Mouse (Mus musculus): ENCODE data around the gene Agap1.

The Agap1 gene

DNA sequence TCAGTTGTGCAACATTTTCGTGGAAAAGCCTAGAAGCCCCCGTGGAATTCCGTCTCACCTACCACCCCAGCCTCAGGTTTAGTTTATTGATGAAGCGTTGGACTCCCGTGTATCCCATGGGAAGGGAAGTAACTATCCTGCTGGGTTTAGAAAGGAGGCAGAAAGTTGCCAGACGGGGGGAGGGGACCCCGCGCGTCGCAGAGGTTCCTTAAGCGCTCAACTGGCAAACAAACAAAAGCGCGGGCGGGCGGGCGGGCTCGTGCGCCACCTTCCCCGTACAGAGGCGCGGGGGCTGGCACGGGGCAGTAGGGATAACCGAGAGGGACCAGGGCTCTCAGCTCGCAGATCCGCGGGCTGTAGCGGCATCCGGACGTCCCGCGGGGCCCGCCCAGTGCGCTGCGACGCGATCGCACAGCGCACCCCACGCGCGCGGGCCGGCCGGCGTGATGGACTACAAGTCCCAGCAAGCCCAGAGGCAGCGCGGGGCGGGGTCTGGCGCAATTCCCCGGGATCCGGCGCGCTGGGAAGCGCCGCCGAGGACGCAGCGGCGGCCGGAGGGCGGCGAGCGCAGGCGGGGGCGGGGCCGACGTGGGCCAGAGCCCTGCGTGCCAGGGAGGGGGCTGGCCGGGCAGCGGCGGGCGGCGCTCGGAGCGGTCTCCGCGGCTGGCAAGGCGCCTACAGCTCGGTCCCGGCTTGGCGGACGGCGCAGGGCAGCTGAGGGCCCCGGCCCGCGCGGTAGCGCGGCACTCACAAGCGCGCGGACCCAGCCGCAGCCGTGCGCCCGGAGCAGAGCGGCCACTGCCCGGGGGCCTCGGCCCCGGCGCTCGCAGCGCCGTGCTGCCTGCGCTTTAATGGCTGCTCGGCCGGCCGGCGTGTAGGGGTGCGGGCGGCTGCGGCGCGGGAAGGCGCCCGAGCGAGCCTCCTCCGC, at the start of gene Agap1:
TSS of gene Agap1 (plus strand) at position 611 of the 928 bp plus-strand sequence.
- peak; percentile 97 for DNase-seq

DNA sequence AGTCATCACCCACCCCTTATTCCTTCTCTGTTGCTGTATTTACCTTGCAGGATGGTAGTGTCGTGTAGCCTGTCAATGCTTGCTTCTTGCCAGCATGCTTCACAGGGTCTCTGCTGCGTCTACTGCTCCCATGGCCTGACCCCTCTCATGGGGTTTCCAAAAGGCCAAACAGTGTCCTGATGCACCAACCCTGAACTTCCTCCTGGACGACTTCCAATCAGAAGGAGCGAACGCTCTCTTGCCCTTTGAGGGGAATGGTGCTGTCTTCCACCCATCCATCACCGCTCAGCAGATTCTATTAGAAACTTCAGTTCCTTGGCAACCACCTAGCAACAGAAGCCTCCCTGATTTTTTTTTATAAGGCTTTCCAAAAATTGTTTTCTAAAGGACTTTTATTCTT, 48.6 kb upstream of the Agap1 start:
- DNase-seq: no peak

DNA sequence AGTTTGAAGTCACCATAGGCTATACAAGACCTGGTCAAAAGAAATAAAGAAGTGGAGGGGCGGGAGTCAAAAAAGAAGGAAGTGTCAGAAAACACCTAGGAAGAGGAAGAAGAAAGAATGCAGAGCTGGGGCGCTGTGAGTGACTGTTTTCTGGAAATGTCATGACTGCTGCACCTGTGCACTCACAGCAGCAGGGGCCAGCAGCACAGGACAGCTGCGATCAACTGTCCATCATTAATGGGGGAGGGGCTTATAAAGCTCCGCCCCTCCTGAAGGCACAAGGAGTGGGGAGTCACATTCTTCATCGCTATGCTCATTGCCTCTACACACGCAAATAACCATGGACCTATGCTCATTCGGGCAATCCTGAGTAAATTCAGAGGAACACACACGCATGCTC, 46.6 kb upstream of the Agap1 start:
- no peak for DNase-seq

DNA sequence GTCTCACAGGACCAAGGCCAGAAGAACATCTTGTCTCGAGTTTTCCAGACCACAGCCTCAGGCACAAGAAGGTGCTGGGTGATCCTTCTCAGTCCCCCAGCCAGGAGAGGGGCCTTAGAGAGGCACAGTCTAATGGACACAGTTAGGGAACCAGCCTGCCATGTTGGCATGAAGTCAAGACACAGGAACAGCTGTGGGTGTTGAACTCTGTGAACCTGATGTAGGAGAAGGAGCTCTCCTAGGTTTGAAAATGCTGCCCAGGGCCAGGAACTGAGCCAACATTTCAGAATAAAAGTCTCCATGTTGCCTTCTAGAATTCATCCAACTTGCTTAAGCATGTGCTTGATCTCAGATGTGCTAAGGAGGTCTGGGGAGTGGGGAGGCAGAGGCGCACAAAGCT, 41.5 kb upstream of the Agap1 start:
- no peak for DNase-seq

DNA sequence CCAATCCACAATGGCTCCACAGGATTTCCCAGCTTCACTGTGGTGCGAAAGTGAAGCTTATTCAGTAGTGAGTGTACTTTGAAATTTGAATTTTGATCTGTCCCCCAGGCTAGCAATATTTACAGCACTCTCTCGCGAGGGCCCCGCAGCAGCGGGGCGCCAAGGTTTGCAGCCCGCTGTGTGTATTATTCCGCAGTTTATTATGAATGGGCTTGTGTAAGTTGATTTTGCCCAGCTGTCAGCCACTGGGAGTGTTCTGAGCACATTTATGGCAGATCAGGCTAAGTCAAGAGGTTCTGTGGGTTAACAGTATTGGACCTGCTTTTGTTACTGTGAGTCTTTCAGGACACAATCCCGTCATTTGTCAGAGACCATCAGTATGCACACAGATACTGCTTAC, 40.0 kb upstream of the Agap1 start:
- DNase-seq: no peak

DNA sequence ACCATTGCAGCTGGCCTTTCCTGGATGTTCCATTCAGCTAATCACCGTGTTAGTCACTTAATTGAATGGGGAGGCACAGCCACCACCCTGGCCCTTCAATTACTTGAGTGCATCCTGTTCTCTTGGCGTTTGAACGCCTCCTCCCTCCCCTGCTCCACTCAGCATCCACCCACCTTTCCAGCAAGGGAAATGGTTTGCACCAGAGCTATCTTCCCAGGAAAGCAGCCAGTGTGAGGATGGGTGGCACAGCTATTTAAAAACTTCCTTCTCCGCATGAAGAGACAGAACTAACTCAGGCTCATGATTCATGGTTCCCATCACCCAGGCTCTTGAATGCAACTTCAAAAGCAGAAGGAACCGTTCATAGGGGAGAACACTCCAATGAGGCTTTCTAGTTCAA, 37.7 kb upstream of the Agap1 start:
- DNase-seq: no peak

DNA sequence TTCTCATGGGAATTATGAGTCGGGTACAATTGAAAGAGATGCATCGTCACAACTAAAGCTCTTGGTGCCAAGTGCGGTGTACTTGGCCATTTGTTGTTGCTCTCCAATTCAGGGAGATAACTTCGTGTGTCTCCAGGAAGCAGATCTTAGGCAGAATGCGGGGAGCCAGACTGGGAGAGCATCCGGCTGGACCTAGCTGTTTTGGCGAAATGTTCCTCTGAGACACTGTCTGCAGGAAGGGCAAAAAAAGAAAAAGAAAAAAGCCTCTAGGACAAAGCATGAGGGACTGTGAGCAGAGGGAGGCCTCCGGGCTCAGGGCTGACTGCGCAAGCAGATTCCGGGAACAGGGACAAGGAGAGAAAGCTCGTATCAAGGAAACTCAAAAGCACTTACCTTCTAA, 34.0 kb upstream of the Agap1 start:
- no peak for DNase-seq

DNA sequence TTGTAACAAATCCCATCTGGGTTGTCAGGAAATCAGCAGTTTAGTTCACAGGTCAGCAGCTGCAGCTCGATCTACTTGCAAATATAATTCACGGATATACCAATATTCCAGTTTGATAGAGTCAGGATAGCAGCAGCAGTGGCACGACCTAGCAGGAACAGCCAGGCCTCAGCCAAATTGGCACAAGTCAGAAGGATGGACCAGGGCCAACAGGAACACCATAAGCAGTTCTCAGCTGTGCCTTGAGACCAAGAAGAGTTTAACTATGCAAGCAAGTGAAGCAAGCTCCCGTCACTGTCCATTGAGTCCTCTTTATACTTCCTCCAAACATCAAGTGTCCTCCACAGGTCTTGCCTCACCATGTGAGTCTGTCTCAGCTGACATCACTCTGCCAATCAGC, 33.2 kb upstream of the Agap1 start:
- DNase-seq: peak; percentile 57

DNA sequence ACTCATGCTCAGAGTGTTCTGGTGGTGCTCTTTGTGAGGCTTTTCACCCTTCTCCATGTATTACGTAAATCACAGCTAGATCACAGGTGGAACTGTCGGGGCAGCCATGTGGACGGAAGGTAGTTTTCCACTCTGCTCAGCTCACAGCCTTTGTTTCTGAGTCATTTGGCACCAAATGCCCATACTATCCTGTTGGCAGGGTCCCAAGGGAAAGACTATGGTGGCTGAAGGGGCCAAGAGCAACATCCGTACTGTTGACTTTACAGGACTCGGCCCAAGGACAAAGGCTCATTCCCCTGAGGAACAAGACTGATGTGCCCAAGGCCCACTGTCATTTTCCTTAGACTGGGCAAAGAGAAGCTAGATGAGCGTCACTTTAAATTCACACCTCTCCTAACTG, 30.0 kb upstream of the Agap1 start:
- no peak for DNase-seq

DNA sequence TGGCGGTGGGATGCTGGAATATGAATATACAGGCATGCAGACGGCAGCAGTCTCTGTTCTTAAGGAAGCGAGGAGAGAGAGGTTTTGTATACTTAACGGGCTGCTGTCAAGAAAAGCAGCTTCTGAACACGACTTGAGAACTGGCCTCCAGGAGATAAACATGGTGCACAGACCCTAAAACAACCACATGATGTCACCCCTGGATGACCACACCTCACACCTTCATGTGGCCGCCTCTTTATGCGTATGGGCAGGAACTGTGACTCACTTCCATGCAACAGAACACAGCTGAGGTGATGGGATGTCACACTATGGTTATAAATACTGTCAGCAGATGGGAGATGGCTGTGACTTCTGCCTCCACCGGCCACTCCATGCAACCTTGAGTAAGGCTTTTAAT, 28.5 kb upstream of the Agap1 start:
- no peak for DNase-seq

DNA sequence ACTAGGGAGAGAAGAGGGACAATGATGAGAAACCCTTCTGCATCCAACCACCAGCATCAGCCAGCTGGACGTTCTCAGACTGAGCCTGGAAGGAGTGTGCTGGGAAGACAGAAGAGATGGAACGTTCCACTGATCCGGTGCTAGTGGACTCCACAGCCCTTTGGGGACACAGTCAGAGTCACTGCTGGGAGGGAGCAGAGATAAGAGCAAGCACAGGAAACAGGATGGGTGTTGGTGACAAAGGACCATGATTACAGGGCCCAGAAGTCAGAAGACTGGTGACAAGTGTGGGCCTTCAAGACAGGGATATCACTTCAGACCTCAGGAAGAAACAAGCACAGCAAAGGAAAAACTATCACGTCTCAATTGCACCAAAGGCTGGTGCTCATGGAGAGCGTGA, 25.9 kb upstream of the Agap1 start:
- no peak for DNase-seq

DNA sequence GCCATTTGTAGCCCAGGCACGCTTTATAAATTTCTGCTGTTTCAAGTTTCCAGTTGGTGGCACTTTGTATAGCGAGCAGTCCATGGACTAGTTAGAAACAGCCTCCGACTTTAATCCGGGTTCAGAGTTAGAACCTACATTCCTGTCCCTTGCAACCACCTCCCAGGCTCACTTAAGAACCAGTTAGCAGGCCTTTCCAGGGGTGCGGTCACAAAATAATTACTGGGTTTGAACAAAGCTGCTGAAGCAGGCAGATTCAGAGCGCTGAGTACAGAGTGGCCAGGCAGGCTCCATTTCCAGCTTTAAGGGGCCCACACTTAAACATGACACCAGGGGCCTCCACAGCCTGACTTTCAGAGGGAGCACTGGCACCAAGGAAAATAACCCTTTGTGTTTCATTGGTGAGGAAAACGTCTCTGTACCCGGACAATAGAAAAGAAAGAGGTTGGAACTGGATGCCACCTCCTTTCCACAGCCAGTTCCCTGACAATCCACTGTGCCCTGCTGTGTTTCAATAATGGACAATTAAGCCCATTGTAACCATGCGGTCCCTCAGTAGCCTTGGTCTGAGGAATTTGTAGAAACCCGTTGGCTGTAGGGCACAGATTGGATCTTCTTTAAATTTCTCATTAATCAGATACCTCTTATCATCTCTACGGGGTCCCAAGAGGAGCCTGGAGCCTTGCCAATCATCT, 24.5 kb upstream of the Agap1 start:
- DNase-seq: no peak

DNA sequence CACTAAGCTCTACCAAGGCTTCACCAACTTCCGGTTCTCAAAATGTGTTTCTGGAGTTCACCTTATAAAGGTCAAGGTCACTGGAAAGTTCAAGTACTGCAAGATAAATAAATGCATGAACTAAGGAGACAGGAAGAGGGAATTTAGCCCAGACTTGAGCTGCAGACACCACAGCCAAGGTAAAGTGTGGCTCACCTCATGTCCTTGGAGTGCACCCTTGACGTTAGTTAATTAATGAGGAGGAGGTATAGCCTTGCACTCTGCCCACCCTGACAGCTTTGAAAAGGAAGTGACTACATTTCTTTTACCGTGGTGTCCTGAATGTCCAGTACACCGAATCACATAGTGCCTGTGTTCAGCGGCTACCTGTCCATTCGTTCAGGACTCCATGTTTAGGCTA, 15.3 kb upstream of the Agap1 start:
- no peak for DNase-seq

DNA sequence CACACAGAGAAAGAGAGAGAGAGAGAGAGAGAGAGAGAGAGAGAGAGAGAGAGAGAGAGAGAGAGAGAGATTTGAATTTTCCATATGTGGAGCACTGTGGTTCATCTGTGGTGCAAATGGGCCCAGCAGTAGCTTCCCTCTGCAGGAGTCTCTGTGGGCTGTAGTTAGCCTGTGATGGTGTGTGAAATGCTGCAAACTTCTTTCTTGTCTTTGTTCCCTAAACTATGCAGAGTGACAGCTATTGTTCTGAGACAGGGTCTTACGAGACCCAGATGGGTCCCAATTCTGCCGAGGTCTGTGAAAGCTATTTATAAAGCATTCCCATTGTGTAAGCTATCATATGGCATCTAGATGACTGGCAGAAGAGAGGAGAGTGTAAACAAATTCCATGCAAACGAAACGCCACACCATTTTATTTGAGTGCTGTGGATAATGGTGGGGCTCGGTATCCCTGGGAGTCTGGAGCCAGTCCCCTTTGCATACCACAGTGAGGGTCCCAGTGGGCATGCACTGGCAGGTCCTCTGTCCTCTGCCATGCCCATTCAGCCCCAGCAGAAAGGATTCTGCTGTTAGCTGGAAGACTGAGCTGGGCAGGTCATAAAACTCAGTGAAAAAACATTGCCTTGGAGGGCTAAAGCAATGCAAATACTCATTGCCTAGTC, 13.2 kb upstream of the Agap1 start:
- no peak for DNase-seq

DNA sequence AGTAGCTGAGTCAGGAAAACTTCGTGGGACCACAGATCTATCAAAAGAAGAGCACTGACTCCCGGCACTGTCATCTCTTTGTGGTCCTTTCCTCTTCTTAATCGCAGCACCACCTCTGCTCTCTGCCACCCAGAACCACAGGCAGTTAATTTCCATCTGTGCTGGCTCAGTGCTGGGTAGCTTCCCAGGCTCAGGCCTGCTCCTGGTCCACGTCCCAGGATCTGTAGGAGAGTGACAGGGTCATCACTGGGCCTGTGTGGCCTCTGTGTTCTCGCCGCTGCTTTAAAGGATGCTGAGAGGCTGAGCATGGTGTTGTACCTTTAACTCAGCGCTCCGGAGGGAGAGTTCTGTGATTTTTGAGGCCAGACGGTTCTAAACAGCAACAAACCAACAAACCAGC, 11.1 kb upstream of the Agap1 start:
- peak; percentile 65 for DNase-seq

DNA sequence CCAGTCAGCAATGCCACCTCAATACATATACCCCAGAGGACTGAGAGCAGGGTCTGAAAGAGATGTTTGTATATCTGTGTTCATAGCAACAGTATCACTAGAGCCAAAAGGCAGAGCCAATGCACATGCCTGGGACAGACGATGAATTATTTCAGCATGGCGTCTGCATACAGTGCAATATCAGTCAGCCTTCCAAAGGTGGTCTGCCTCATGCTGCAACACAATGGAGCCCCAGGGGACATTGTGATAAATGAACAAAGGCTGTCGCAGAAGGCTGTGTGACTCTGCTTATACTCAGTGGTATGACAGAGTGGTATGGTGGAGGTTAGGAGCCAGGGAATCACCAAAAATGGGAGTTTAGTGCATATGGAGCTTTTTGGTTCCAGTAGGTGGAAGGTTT, 10.6 kb upstream of the Agap1 start:
- no peak for DNase-seq

DNA sequence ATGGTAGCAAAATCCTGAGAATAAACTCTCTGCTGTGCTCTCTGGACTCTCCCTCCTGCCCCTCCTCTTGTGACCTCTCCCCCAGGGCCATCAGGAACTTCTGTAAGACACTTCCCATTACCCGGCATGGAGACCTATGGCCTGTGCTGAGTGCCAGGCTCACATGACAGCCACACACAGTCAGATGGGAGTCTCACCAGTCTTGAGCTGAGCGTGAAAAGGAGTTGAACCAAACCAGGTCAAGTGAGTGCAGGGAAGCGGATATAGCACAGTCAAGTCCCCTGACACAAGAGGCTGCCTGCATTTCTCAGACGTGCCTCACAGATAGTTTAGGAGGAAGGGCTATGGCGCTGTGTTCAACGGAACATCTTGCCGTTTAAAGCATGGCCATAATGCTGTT, 4.5 kb upstream of the Agap1 start:
- DNase-seq: no peak

DNA sequence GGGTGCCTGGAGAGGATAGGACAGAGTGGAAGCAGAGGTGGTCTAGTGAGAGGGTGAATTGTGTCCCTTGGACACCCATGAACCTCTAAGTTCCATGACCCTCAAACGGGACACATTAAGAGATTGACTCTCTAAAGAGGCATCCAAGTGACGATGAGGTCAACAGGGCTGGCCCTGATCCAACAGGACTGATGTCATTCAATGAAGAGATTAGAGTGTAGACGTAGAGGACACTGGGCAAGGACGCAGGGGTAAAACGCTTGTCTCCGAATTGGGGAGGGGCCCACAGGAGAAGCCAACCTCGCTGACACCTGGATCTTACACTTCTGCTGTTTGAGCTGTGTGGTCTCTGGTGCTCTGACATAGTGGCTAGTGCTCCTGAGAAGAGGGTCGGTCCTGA, 2.5 kb upstream of the Agap1 start:
- DNase-seq: peak; percentile 61

DNA sequence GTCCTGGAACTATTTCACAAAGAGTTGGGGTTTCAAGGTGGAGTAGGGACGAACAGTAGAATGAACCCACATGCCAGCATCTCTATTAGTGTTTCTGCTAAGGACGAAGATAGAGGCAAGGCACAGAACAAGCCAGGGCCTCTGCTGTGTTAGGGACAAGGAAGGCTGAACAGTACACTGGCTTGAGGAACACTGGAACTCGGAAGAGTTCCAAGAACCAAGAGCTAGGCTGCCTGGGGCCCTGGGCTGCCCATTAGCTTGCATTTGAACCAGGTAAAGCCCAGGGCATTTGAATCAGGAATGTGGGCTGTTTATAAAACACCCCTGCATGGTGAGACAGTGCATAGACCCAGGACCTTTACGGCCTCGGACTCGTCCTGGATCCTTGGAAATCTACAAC, 940 bp upstream of the Agap1 start:
- DNase-seq: no peak

DNA sequence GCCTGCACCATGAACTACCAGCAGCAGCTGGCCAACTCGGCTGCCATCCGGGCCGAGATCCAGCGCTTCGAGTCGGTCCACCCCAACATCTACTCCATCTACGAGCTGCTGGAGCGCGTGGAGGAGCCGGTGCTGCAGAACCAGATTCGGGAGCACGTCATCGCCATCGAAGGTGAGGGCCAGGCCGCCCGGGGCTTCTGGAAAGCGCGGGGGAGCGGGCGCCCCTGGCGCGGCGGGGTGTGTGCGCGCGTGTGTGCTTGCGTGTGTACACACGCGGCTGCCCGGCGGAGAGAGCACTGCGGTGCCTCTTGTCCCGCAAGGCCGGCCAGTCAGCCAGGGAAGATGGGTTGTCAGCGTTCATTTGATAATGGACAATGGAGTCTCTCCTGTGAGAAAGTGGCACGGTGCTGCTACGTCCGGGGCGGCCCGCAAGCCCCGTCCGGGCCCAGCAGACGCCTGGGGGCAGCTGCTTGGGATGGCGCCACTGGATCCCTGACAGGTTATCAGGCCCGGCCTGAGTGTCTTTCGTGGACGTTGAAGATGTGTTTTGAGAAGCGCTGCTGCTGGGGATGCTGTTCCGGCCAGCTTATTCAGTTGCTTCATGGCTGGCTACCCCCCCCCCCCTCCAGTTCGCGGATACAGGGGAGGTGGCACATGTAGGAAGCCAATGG, 950 bp downstream of the Agap1 start:
- DNase-seq: peak; percentile 79

DNA sequence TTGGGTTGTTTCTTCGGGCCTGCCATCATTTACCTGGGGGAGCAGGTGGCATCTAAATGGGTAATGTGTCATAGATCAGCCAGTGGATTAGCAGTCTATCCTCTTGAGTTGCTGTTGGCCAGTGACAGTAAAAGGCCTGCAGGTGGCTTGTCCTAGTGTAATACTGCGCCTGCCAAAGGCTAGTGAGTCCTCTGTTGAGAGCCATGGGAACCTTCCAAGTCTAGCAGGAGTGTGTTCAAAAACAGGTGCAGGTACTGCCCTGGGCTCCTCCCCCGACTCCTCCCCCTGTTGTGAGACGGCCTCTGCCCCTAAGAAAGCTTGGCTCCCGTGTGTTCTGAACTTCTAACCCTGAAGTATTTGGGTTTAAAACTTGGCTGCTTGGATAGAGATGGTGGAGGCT, 1.9 kb downstream of the Agap1 start:
- DNase-seq: peak; percentile 93

DNA sequence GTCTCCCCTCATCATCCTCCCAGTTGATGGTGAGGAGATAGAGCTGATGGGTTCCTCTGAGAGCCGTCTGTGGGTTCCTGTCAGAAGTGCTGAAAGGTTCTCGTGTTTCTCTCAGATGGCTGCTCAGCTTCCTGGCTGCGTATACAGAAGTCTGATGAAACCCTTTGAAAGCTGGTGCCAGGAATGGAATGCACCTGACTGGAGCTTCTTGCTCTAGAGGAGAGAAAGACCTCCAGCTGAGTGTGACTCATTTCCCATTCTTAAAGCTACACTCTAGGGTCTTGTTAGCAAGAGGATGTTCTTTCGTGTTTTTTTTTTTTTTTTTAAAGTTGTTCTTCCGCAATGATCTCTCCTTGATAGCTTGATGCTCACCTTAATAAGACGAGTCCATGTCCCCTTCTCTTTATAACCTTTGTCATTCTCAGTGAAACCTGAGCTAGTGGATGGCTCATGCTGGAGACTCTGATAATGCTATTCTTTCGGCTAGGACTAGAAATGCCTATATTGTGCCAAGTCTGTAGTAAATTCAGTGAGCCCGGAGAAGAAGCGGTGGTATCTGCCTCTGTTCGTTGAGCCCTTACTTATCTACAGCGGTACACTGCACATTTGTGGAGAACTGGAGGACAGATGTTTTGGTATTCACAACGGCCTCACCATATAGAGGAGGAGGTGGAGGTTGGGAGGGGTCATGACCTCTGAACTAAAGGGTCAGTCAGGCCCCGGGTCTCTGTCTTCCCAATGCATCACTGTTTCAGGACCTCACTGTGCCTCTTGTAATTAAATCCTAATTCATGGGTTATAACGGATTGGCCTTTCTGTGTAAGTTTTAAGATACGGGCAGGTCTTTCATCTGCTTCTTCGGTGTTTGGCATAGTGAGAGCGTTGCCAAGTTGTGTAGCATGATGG, 2.8 kb downstream of the Agap1 start:
- DNase-seq: peak; percentile 63
